Mouse (Mus musculus) mesoderm, embryonic 11.5 days (tissue): Measurements from ENCODE around the gene Spam1.

ENCODE experiments used
- DNase-seq: peaks from one replicate; pipeline ENCODE4 v3.0.0-alpha.2; 2012; ENCODE audit warnings: low read depth, low spot score

Gene Spam1

GRCm38 (mm10) chr6:24790888-24791287, at the start of gene Spam1:
TSS of gene Spam1 (plus strand) at chr6:24791188.
- DNase-seq = no peak

GRCm38 (mm10) chr6:24748029-24748428, 43.0 kb upstream of the Spam1 start, which contains the start of gene Hyal4:
TSS of gene Hyal4 (plus strand) at chr6:24748329.
- DNase-seq = no peak

DNA sequence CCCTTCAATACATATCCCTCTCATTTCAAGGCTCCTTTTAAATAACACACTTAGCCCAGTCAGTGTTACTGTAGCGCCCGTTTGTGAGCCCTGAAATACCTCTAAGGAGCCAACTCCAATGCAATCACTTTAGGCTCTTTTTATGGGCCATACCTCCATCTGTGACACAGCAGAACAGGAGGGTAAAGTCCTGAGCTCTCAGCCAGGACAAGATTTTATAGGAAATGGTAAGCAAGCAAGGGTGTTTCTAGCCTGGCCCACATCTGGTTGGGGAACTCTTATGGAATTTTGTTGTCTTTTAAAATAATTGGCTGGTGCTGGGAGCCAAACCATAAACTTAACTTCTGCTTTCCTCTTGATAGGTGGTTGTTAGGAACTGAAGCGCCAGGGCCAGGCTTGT, 31.7 kb upstream of the Spam1 start:
- DNase-seq = no peak

DNA sequence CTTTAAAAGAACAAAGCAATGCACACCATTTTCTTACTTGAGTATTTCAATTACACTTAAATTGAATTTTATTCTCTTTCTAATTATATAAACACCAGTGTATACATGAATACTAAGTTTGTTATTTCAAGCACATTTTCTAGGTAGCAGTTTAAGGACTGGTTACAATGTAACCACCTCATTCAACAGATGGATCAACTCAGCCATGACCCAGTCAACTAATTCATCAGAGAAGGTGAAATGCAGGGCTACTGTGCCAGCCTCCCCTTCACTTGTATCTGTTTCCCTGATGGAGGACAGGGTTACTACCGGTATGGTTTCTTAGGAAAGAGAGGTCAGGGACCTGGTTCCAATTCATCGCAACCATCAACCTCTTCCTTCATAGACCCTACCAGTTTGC, 24.7 kb upstream of the Spam1 start:
- DNase-seq = no peak

- DNase-seq = no peak
Measured at GRCm38 (mm10) chr6:24779182-24779581, 11.8 kb upstream of the Spam1 start.

DNA sequence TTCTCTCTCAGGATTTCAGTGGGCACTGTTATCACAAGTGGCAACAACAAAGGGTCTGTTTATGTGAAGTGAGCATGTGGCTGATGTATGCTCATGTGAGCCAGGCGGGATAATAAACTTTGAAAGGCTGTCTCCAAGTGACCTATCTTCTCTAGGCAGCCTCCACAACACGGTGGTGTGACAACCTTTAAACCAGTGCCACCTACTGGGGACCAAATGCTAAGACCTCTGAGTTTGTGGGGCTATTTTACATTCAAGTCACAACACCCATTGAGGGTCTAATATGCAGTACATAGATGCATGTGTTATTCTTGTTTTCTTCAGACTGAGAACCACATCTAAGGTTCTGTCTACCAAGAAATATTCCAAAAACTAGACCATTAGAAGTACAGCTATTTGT, 31.1 kb downstream of the Spam1 start:
- DNase-seq = no peak
